Mouse (Mus musculus) olfactory bulb, adult 2 months (tissue): ENCODE measurements at regions not wholly inside any gene's neighbourhood (a gene's known extent, or its start where the extent isn't known, plus 50 kb on each side); places are given as distances from the start of the nearest gene placed in this dataset.

Source experiments
- CTCF ChIP-seq: fragments of 200-500 bp; IDR thresholded peaks from 2 replicates; pipeline ENCODE4 v1.5.1; 2012; ENCODE audit warnings: low read depth, mild to moderate bottlenecking, low read length, moderate library complexity; ENCODE audit not compliant: insufficient read depth
- POLR2A ChIP-seq: fragments of 200-500 bp; IDR thresholded peaks from 2 replicates; pipeline ENCODE4 v1.6.1; 2012; ENCODE audit warnings: mild to moderate bottlenecking, low read depth, low read length, moderate library complexity; ENCODE audit not compliant: insufficient read depth

GRCm38 (mm10) chr5:74132671-74133070, 62.4 kb upstream of the Rasl11b start:
- TF ChIP-seq CTCF (no peak), POLR2A (no peak)
